Mouse (Mus musculus) limb, embryonic 13.5 days (tissue): ENCODE measurements at regions not wholly inside any gene's neighbourhood (a gene's known extent, or its start where the extent isn't known, plus 50 kb on each side); places are given as distances from the start of the nearest gene placed in this dataset.
A peak's percentile ranks its signal among the peaks of the same experiment; 100 is the strongest.
"Not testable (repeated sequence)": the region's sequence is repeated elsewhere in the genome, so short reads cannot be mapped to it uniquely, and the experiment has no call there.

ENCODE experiments used
- ATAC-seq: fragments of 200-750 bp; cut with Nextera tagmentation; 2 replicates; pipeline ENCODE4 v1.8.0; 2017; ENCODE audit warnings: low read depth, moderate number of reproducible peaks, moderate TSS enrichment; ENCODE audit not compliant: low FRiP score
- H3K27ac ChIP-seq: fragments of 300-500 bp; sonication (generic); 2 replicates; pipeline ENCODE4 v1.5.1; 2015; ENCODE audit warnings: inconsistent platforms, mild to moderate bottlenecking, moderate library complexity
- H3K27me3 ChIP-seq: fragments of 300-500 bp; sonication (generic); 2 replicates; pipeline ENCODE4 v1.6.1; 2015; ENCODE audit warnings: mild to moderate bottlenecking, inconsistent platforms
- H3K36me3 ChIP-seq: fragments of 300-500 bp; sonication (generic); 2 replicates; pipeline ENCODE4 v1.6.1; 2015; ENCODE audit warnings: inconsistent platforms, mild to moderate bottlenecking, moderate library complexity
- H3K4me1 ChIP-seq: fragments of 300-500 bp; sonication (generic); 2 replicates; pipeline ENCODE4 v1.6.1; 2015; ENCODE audit warnings: inconsistent platforms
- H3K4me2 ChIP-seq: fragments of 300-500 bp; sonication (generic); replicated peaks from 2 replicates; pipeline ENCODE4 v1.6.1; 2015; ENCODE audit warnings: inconsistent platforms, mild to moderate bottlenecking, moderate library complexity
- H3K4me3 ChIP-seq: fragments of 300-500 bp; sonication (generic); 2 replicates; pipeline ENCODE4 v1.5.1; 2015; ENCODE audit warnings: moderate library complexity, mild to moderate bottlenecking, inconsistent platforms
- H3K9ac ChIP-seq: fragments of 300-500 bp; sonication (generic); 2 replicates; pipeline ENCODE4 v1.6.1; 2015; ENCODE audit warnings: mild to moderate bottlenecking, inconsistent platforms
- H3K9me3 ChIP-seq: fragments of 300-500 bp; sonication (generic); 2 replicates; pipeline ENCODE4 v1.6.1; 2016; ENCODE audit warnings: inconsistent platforms
- WGBS: fragments of 180-500 bp; shearing (Covaris S2); methylation state at CpG from one replicate; pipeline ENCODE4 v1.1.7; 2015; 5-methylcytosine and 5-hydroxymethylcytosine counted together

- no peak for ATAC-seq
- no peaks in the 10 kb centered on the region for H3K36me3 ChIP-seq
Measured at GRCm38 (mm10) chr10:9338207-9338801, 336.7 kb downstream of the Samd5 start.

GRCm38 (mm10) chr10:9334245-9334845, 340.7 kb downstream of the Samd5 start:
- Histone ChIP-seq H3K4me2 (no peak overlapping the region), H3K4me3 (no peak overlapping the region), H3K27ac (no peak overlapping the region), H3K36me3 (no peaks in the 10 kb centered on the region), H3K27me3 (no peaks in the 10 kb centered on the region), H3K9ac (no peak overlapping the region), H3K4me1 (no peaks in the 10 kb centered on the region), H3K9me3 (no peaks in the 10 kb centered on the region)
- no peak for ATAC-seq
- 67% methylated on average over 10 of the region's 10 CpGs for WGBS

More at GRCm38 (mm10) chr10:9338207-9338801, 336.7 kb downstream of the Samd5 start:
- Histone ChIP-seq H3K4me2 (no peak overlapping the region), H3K27me3 (no peaks in the 10 kb centered on the region), H3K9me3 (no peaks in the 10 kb centered on the region), H3K27ac (no peak overlapping the region), H3K4me3 (no peak overlapping the region), H3K9ac (no peak overlapping the region), H3K4me1 (0 out of 2 replicates have a peak, but pooled peaks cover 4% of the 10 kb centered on the region)
- 61% methylated on average over 8 of the region's 8 CpGs for WGBS

GRCm38 (mm10) chr10:9331694-9332093, 343.3 kb downstream of the Samd5 start:
- Histone ChIP-seq H3K4me3 (no peak overlapping the region), H3K4me2 (no peak overlapping the region), H3K36me3 (no peaks in the 10 kb centered on the region), H3K27ac (no peak overlapping the region), H3K9me3 (no peaks in the 10 kb centered on the region), H3K9ac (no peak overlapping the region), H3K4me1 (no peaks in the 10 kb centered on the region), H3K27me3 (no peaks in the 10 kb centered on the region)
- ATAC-seq: no peak
- WGBS: 44% methylated on average over 3 of the region's 3 CpGs

GRCm38 (mm10) chr10:9328324-9328723, 346.7 kb downstream of the Samd5 start:
- 91% methylated on average over 4 of the region's 4 CpGs for WGBS
- Histone ChIP-seq H3K36me3 (no peaks in the 10 kb centered on the region), H3K9ac (no peak overlapping the region), H3K4me3 (no peak overlapping the region), H3K27ac (no peak overlapping the region), H3K27me3 (no peaks in the 10 kb centered on the region), H3K4me2 (no peak overlapping the region), H3K4me1 (no peaks in the 10 kb centered on the region), H3K9me3 (no peaks in the 10 kb centered on the region)
- ATAC-seq: no peak

- not testable (repeated sequence) for H3K9me3 ChIP-seq, H3K27ac ChIP-seq, H3K4me1 ChIP-seq, H3K36me3 ChIP-seq, H3K4me2 ChIP-seq, H3K27me3 ChIP-seq, ATAC-seq, H3K9ac ChIP-seq, H3K4me3 ChIP-seq
- 87% methylated on average over 4 of the region's 4 CpGs for WGBS
Measured at GRCm38 (mm10) chr10:9327881-9328280, 347.1 kb downstream of the Samd5 start.

GRCm38 (mm10) chr10:9312326-9312725, 362.7 kb downstream of the Samd5 start:
- Histone ChIP-seq H3K9me3 (no peaks in the 10 kb centered on the region), H3K4me2 (no peak overlapping the region), H3K9ac (no peak overlapping the region), H3K27me3 (no peaks in the 10 kb centered on the region), H3K27ac (no peak overlapping the region), H3K4me1 (no peaks in the 10 kb centered on the region), H3K36me3 (no peaks in the 10 kb centered on the region), H3K4me3 (no peak overlapping the region)
- WGBS: 88% methylated on average over 6 of the region's 6 CpGs
- no peak for ATAC-seq

- no peak overlapping the region for H3K27ac ChIP-seq
- H3K4me3 ChIP-seq: no peak overlapping the region
- H3K36me3 ChIP-seq: no peaks in the 10 kb centered on the region
- no peaks in the 10 kb centered on the region for H3K9me3 ChIP-seq
- no peak overlapping the region for H3K9ac ChIP-seq
- WGBS: 81% methylated on average over 5 of the region's 5 CpGs
- no peaks in the 10 kb centered on the region for H3K4me1 ChIP-seq
- H3K27me3 ChIP-seq: no peaks in the 10 kb centered on the region
- ATAC-seq: no peak
- no peak overlapping the region for H3K4me2 ChIP-seq
Measured at GRCm38 (mm10) chr10:9310346-9310745, 364.7 kb downstream of the Samd5 start.

GRCm38 (mm10) chr10:9296055-9296454, 379.0 kb downstream of the Samd5 start:
- Histone ChIP-seq H3K9ac (no peak overlapping the region), H3K4me2 (no peak overlapping the region), H3K27me3 (no peaks in the 10 kb centered on the region), H3K4me3 (no peak overlapping the region), H3K4me1 (no peaks in the 10 kb centered on the region), H3K27ac (no peak overlapping the region), H3K36me3 (no peaks in the 10 kb centered on the region), H3K9me3 (no peaks in the 10 kb centered on the region)
- ATAC-seq: no peak
- WGBS: 71% methylated on average over 1 of the region's 1 CpGs

GRCm38 (mm10) chr10:9295269-9295668, 379.7 kb downstream of the Samd5 start:
- H3K4me3 ChIP-seq: no peak overlapping the region
- H3K27me3 ChIP-seq: no peaks in the 10 kb centered on the region
- no peaks in the 10 kb centered on the region for H3K4me1 ChIP-seq
- H3K36me3 ChIP-seq: no peaks in the 10 kb centered on the region
- ATAC-seq: no peak
- no peak overlapping the region for H3K27ac ChIP-seq
- H3K4me2 ChIP-seq: no peak overlapping the region
- WGBS: 78% methylated on average over 1 of the region's 1 CpGs
- H3K9ac ChIP-seq: no peak overlapping the region
- H3K9me3 ChIP-seq: no peaks in the 10 kb centered on the region

GRCm38 (mm10) chr10:9294620-9295019, 380.4 kb downstream of the Samd5 start:
- Histone ChIP-seq H3K4me1 (no peaks in the 10 kb centered on the region), H3K9ac (no peak overlapping the region), H3K27ac (no peak overlapping the region), H3K4me2 (no peak overlapping the region), H3K4me3 (no peak overlapping the region), H3K36me3 (no peaks in the 10 kb centered on the region), H3K27me3 (no peaks in the 10 kb centered on the region), H3K9me3 (no peaks in the 10 kb centered on the region)
- WGBS: 51% methylated on average over 2 of the region's 2 CpGs
- no peak for ATAC-seq

- 74% methylated on average over 6 of the region's 6 CpGs for WGBS
- H3K9me3 ChIP-seq: no peaks in the 10 kb centered on the region
- H3K36me3 ChIP-seq: no peaks in the 10 kb centered on the region
- no peak overlapping the region for H3K9ac ChIP-seq
- ATAC-seq: no peak
- H3K27me3 ChIP-seq: no peaks in the 10 kb centered on the region
- H3K27ac ChIP-seq: no peak overlapping the region
- H3K4me3 ChIP-seq: no peak overlapping the region
- H3K4me2 ChIP-seq: no peak overlapping the region
- no peaks in the 10 kb centered on the region for H3K4me1 ChIP-seq
Measured at GRCm38 (mm10) chr10:9291456-9292146, 383.4 kb downstream of the Samd5 start.

GRCm38 (mm10) chr10:9272940-9273339, 387.1 kb upstream of the Sash1 start:
- peak; percentile 63; the same call in 1 of the 2 replicates for ATAC-seq
- no peak overlapping the region for H3K4me3 ChIP-seq
- no peak overlapping the region for H3K4me2 ChIP-seq
- H3K27ac ChIP-seq: no peak overlapping the region
- H3K27me3 ChIP-seq: no peaks in the 10 kb centered on the region
- H3K36me3 ChIP-seq: no peaks in the 10 kb centered on the region
- WGBS: 42% methylated on average over 3 of the region's 3 CpGs
- H3K9me3 ChIP-seq: no peaks in the 10 kb centered on the region
- H3K4me1 ChIP-seq: peaks cover 15% of the 10 kb centered on the region
- no peak overlapping the region for H3K9ac ChIP-seq
